Mouse (Mus musculus) erythroblast, embryonic 14.5 days (primary cell): ENCODE measurements around the gene Tsc22d1.

Experiments used
- GATA1 ChIP-seq: IDR thresholded peaks from 2 replicates; pipeline ENCODE4 v1.6.1; 2012; ENCODE audit warnings: low read length, inconsistent platforms, mixed read lengths
- TAL1 ChIP-seq: IDR thresholded peaks from 3 replicates; pipeline ENCODE4 v1.6.1; 2012; ENCODE audit warnings: low read length, inconsistent platforms, mixed read lengths

DNA sequence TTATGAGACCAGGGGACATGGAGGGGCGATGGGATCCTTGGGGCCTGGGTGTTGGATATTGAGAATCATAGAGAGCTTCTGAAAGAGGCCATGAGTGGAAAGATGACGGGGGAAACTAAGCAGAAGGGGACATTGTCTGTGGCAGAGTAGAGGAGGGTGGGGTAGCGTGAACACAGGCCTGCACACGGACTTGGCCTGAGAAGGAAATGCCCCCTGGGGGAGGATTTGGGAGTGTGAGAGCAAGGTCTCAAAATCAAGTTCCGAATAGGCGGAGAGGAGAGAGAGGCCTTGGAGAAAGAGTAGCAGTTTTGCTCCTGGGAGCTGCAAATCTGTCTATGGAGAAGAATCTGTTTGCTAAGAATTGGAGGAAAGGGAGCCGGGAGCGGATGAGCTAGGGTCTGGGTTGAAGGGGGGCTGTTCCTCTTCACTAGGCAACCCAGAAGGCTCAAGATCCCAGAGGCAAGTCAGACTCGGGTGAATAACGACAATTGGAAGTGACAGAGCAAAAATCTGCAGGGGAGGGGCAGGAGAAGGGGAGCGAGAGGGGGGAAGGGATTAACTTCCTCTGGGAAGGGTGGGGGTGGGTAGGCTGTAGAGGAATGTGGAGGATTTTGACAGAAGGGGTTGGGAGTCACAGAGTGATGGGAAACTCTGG is 98.8 kb downstream of the Tsc22d1 start:
- TF ChIP-seq TAL1 = no peak
- TF ChIP-seq GATA1 = no peak
